Mouse (Mus musculus) left cerebral cortex, adult 11 months (tissue): ENCODE results near the gene Gm20458.

Source experiments
- DNase-seq: peaks from one replicate; pipeline ENCODE4 v3.0.0; 2022; ENCODE audit warnings: low spot score

The Gm20458 gene

GRCm38 (mm10) chr2:164434681-164435080 is 26.1 kb upstream of the Gm20458 start:
- DNase-seq = no peak

- DNase-seq = no peak
Measured at GRCm38 (mm10) chr2:164435216-164436090, 25.3 kb upstream of the Gm20458 start.

DNA sequence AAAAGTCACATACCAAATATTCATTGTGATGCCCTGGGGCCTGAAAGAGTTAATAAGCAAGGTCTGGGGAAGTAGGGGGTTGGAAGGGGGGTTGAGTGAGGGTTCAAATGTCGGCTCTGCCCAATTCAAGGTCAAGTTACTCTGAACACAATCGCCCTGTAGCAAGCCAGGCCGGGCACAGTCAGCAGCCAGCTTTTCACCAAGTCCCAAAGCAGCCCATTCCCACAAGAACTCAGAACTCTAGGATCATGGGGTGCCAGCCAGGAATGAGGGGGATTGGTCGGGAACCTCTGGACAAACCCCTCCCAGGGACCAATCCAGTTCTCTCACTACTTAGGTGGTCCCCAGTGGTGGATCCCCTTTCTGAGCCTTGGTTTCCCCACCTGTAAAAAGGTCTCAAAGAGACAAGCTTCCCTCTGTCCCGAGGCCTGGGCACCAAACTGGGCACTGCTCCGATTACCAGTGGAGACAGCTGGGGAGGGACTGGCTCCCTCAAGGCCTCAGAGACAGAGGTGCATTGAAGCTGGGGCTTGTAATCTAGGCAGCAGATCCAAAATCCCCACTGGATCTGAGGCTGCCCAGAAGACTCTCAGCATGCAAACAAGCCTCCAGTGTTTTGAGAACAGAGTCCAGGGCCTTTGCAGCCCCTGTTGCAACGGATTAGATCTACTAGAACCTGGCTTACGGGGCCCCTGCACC is 24.4 kb upstream of the Gm20458 start:
- no peak for DNase-seq

GRCm38 (mm10) chr2:164436961-164437360 is 23.8 kb upstream of the Gm20458 start:
- DNase-seq = no peak

GRCm38 (mm10) chr2:164437710-164438109 is 23.1 kb upstream of the Gm20458 start:
- no peak for DNase-seq

DNA sequence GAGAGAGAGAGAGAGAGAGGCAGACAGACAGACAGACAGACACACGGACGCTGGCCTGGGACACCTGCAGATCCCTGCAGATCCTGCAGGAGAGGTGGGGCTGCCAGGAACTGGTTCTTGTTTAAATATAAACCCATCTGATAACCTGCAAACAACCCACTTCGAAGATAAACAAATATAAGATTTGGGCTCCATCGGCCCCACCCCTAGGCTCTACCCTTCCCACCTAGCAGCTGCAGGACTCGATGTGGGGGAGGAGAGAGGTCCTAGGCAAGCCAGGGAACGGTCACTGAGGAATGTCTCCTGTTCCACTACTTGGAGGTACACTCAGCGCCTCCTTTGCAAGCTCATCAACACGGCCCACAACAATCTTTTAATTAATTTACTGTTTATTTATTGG is 22.5 kb upstream of the Gm20458 start:
- no peak for DNase-seq

GRCm38 (mm10) chr2:164439001-164439421 is 21.8 kb upstream of the Gm20458 start:
- no peak for DNase-seq

- DNase-seq = no peak
Measured at GRCm38 (mm10) chr2:164440314-164440713, 20.5 kb upstream of the Gm20458 start.

GRCm38 (mm10) chr2:164441155-164441554 is 19.6 kb upstream of the Gm20458 start:
- DNase-seq = no peak

DNA sequence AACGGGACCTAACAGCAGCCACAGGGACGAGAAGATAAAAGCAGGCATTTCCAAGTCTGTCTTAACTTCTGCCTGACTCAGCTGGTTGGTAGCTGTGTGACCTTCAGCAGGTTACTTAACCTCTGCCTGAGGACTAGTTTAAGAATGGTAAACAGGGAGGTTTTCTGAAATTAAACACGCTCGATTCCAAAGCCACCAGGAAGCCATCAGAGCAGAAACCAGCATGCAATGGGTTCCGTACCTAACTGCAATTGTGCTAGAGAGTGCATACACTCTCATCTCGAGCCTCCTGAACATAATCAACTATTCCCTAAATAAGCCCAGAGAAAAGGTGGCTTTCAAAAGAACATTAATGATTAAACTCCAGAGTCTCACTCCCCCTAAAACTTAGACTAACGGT is 19.0 kb upstream of the Gm20458 start:
- DNase-seq = no peak

DNA sequence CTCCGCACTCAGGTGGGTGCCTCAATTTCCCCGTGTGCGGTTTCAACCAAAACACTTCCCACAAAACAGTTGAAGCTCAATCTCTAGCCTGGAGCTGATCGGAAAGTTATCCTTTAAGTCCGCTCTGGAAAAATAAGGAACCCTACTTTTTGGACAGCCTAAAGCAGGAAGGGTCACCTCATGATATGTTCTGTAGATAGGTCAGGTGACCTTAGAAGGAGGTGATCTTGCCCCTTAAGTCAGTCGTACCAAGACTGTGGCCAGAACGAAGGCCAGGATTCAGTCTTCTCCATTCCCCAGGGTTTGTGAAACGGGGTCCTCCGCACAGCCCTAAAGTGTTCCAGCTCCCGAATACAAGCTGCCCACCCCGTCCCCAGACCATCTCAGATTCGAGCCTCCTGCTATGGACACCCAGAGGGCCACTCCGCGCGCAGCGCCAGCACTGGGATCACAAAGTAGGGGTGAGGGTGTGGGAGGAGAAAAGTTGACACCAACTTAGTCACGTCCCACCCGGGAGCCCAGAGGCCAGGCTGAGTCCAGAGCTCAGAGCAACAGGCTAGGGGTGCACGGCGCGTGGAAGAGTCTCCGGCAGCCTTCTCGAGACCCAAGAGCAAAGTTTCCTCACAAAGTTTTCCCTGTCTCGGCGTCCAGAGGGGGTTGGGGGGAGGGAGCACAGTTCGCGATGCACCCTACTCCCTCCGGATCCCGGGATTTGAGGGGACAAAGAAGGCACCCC is 18.3 kb upstream of the Gm20458 start:
- no peak for DNase-seq

GRCm38 (mm10) chr2:164443051-164443437 is 17.7 kb upstream of the Gm20458 start:
- no peak for DNase-seq

DNA sequence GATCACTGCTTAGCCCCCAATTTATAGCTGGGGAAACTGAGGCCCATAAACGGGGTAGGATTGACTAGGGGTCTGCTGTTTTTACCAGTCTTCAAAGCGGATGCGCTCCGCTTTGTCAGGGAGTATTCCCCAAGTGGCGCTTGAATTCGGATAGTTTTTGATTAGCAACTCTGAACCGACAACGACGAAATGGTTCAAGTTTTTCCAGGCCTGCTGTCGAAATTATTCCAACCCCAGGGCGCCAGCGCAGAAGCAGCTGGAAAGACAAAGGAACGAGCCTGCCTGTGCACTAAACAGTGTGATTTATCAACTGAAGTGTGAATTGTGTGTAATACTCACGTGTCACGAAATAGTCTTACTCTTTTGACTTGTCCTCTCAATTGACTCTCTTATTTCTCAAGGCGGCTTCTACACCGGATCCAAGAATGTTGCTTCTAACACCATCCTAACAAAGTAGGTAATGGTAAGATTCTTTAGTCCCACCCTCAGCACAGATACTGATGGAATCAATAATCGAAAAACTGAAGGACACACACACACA is 17.2 kb upstream of the Gm20458 start, which contains the start of gene Sdc4:
TSS of gene Sdc4 (minus strand) at position 428 of the 541 bp plus-strand sequence.
- DNase-seq = no peak

DNA sequence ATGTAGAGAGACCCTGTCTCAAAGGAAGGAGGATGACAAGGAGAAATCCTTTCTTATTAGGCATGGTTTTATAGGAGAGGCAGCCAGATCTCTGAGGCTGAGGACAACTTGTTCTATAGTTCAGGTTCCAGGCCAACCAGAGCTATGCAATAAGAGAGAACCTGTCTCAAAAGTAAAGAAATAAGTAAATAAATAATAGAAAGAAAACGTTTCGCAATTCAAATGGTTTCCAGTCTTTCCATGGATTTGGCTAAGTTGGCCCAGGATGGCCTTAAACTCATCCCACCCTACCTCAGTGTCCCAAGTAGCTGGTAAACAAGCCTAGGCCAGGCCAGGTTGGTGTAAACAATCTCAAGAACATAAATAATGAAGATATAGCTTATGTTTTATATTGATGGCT is 16.1 kb upstream of the Gm20458 start:
- DNase-seq = no peak

GRCm38 (mm10) chr2:164445399-164446085 is 15.2 kb upstream of the Gm20458 start:
- no peak for DNase-seq

DNA sequence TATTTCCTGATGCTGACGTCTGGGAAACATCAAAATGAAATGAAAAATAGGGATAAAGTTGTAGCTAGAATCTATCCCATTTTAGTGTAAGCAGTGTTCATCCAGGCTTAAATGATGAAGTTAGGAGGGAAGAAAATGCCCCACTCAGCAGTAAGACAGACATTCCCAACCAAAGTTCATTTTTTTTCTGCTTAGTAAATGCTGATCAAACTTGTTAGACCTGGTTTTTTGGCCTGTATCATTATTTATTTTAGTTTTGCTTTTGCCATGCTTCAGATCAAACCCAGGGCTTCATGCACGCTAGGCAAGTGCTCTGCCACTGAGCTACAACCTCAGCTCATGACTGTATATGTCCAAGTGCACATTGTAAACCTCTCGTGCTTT is 14.7 kb upstream of the Gm20458 start:
- no peak for DNase-seq

DNA sequence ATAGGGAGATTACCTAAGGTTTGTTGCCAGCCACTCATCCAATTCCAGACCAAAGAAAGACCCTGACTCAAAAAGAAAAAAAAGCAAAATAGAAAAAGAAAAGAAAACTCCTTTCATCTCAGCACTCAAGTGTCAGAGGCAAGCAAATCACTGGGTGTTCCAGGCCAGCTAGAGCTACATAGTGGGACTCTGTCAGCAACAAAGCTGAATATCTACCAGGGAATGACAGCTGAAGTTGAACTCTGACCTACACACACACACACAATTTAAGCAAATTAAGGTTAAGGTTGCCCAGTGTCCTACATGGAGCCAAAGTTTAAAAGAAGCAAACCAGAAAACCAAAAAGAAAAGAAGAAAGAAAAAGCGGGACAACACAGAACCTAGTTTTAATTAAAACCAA is 12.6 kb upstream of the Gm20458 start:
- no peak for DNase-seq

DNA sequence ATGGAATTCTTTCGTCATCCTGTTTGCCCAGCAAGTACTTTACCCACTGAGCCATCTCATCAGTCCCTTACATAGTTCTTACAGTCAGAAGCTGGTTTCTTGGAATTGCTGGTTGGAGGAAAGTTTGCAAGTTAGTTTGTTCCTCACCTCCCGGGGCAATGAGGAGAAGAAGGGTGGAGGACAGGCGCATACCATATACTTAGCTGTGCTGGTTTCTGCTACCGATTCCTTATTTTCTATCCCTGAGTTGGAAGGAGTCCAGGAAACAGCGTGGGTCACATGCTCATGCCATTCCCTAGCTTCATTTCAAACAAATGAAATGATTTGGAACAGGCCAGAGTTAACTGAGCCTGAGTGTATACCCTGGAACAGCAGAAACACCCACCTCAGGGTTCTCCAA is 11.8 kb upstream of the Gm20458 start:
- no peak for DNase-seq

- DNase-seq = no peak
Measured at GRCm38 (mm10) chr2:164449341-164450042, 11.3 kb upstream of the Gm20458 start.

DNA sequence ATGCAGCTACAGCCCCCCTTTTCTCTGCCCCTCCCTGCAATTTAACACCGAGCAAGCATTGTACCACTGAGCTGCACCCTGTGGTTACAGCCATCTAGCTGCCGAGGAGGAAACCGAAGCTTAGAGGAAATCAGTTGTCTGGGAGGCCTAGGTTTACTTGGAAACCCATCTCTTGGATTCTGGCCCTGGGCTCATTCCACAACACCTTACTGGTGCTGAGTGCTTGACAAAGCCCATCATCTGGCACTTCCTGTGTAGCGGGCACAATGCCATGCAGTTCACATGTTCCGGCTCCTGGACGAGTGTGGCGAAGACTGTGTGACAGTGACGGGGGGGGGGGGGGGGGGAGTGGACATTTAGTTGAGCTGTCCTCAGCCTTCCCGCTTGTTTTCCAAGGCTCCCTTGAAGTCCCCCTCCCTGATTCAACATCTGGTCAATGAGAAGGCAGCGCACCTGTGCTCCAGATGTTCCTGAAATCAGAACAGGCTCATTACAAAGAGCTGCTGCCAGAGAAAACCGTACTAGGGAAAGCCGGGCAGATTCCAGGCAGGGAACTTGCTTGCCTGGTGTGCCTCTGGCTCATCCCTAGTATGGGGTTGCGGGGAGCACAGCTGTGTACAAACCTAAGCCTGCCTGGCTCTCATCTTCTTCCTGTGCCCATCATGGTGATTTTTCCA is 8.6 kb upstream of the Gm20458 start:
- DNase-seq = no peak
